ENCODE assay signal across 18 mouse cellular contexts in genomic region chr5:90881682-90882081, GRCm38 (mm10). TPM values are rescaled to one million over a fixed set of nuclear protein-coding genes. Genes with fewer than 3 reads are reported as not detected.
DNase-seq lines count a peak whose midpoint lies in the region; ATAC-seq lines count a peak whose summit lies in the region.
"Had no signal": no experiment of that assay in that cellular context is flagged by ENCODE, and none has a peak within 500 bp of the region (broad histone marks: within the 10 kb centered on the region; RNA-seq: fewer than 3 reads in every experiment).

No protein-coding gene starts in this region.

- DNase-seq in lung, postnatal 25 days (ENCODE audit: low spot score), result peak; percentile 50
- DNase-seq in lung, postnatal 14 days, result no peak
- peak; percentile 45 for DNase-seq in Muller cell, postnatal 12 days (ENCODE audit: inconsistent ontology term)
- DNase-seq in gonadal fat pad, adult 2 months (ENCODE audit: low read depth), result peak; percentile 74
- DNase-seq in kidney, postnatal 4 days, result no peak
- DNase-seq in right cerebral cortex, postnatal 14 days, result no peak
- DNase-seq: cerebellum, postnatal 25 days; heart, postnatal 36 days had no signal

- peak; percentile 95 for ATAC-seq in neutrophil, adult 5-6 weeks (ENCODE audit: extremely low read depth, insufficient number of reproducible peaks, low FRiP score, poor library complexity, severe bottlenecking)
- ATAC-seq: intestine, postnatal 0 days had no signal

RNA-seq across cellular contexts. Expression of gene Cxcl1, which starts 9.4 kb away (rescaled TPM):
- polyA plus RNA-seq in gonadal fat pad, adult 2 months (2012; rRNA removed), result 0.69 and 5.4 TPM in 2 replicates
- total RNA-seq in neutrophil, adult 5-6 weeks (2017), result not detected in 2 replicates
- total RNA-seq: layer of hippocampus, adult 2 months; left cerebral cortex, postnatal 36 days had no signal

RNA-seq across cellular contexts. Expression of gene Cxcl2, which starts 22.0 kb away (rescaled TPM):
- 1.4 TPM in 1 of 2 replicates, not detected in the other for polyA plus RNA-seq in gonadal fat pad, adult 2 months (2012; rRNA removed)
- total RNA-seq in neutrophil, adult 5-6 weeks (2017), result 76.6 and 85.8 TPM in 2 replicates
- total RNA-seq: heart, adult 18-20 months; heart, postnatal 36 days; layer of hippocampus, adult 2 months; left cerebral cortex, postnatal 36 days had no signal
- polyA plus RNA-seq: brain, embryonic 14.5 days; embryonic facial prominence, embryonic 14.5 days; frontal cortex, adult 2 months; lung, embryonic 15.5 days; testis, adult 2 months had no signal

RNA-seq across cellular contexts. Expression of gene Mthfd2l, which starts 49.2 kb away (rescaled TPM):
- polyA plus RNA-seq in gonadal fat pad, adult 2 months (2012; rRNA removed), result 61.1 and 74.6 TPM in 2 replicates
- total RNA-seq in neutrophil, adult 5-6 weeks (2017), result 5.5 and 7.7 TPM in 2 replicates

Comparison
In these comparisons a context has a peak if more than half of its experiments do, and no peak if none do; other contexts are left out.
1. DNase-seq: peak in lung, postnatal 25 days (single experiment), Muller cell, postnatal 12 days (single experiment) and gonadal fat pad, adult 2 months (single experiment); none in lung, postnatal 14 days (single experiment), kidney, postnatal 4 days (0 of 2) and right cerebral cortex, postnatal 14 days (single experiment).